Mouse (Mus musculus) midbrain, embryonic 13.5 days (tissue): ENCODE measurements at regions not wholly inside any gene's neighbourhood (a gene's known extent, or its start where the extent isn't known, plus 50 kb on each side); places are given as distances from the start of the nearest gene placed in this dataset.

Experiments
- ATAC-seq: fragments of 200-750 bp; cut with Nextera tagmentation; 2 replicates; pipeline ENCODE4 v1.8.0; 2017; ENCODE audit warnings: mild to moderate bottlenecking, moderate TSS enrichment, moderate library complexity
- H3K27ac ChIP-seq: fragments of 300-500 bp; sonication (generic); 2 replicates; pipeline ENCODE4 v1.5.1; 2015; ENCODE audit warnings: inconsistent platforms, mild to moderate bottlenecking, moderate library complexity
- H3K27me3 ChIP-seq: fragments of 300-500 bp; sonication (generic); 2 replicates; pipeline ENCODE4 v1.6.1; 2015; ENCODE audit warnings: mild to moderate bottlenecking, inconsistent platforms
- H3K36me3 ChIP-seq: fragments of 300-500 bp; sonication (generic); 2 replicates; pipeline ENCODE4 v1.6.1; 2015; ENCODE audit warnings: mild to moderate bottlenecking, inconsistent platforms
- H3K4me1 ChIP-seq: fragments of 300-500 bp; sonication (generic); replicated peaks from 2 replicates; pipeline ENCODE4 v1.6.1; 2015; ENCODE audit warnings: inconsistent platforms
- H3K4me2 ChIP-seq: fragments of 300-500 bp; sonication (generic); replicated peaks from 2 replicates; pipeline ENCODE4 v1.6.1; 2015; ENCODE audit warnings: moderate library complexity, mild to moderate bottlenecking, inconsistent platforms
- H3K4me3 ChIP-seq: fragments of 300-500 bp; sonication (generic); replicated peaks from 2 replicates; pipeline ENCODE4 v1.5.1; 2015; ENCODE audit warnings: mild to moderate bottlenecking, inconsistent platforms
- H3K9ac ChIP-seq: fragments of 300-500 bp; sonication (generic); replicated peaks from 2 replicates; pipeline ENCODE4 v1.6.1; 2015; ENCODE audit warnings: mild to moderate bottlenecking, inconsistent platforms
- H3K9me3 ChIP-seq: fragments of 300-500 bp; sonication (generic); 2 replicates; pipeline ENCODE4 v1.6.1; 2016; ENCODE audit warnings: mild to moderate bottlenecking, inconsistent platforms
- WGBS: fragments of 180-500 bp; shearing (Covaris S2); methylation state at CpG from one replicate; pipeline ENCODE4 v1.1.7; 2015; 5-methylcytosine and 5-hydroxymethylcytosine counted together

DNA sequence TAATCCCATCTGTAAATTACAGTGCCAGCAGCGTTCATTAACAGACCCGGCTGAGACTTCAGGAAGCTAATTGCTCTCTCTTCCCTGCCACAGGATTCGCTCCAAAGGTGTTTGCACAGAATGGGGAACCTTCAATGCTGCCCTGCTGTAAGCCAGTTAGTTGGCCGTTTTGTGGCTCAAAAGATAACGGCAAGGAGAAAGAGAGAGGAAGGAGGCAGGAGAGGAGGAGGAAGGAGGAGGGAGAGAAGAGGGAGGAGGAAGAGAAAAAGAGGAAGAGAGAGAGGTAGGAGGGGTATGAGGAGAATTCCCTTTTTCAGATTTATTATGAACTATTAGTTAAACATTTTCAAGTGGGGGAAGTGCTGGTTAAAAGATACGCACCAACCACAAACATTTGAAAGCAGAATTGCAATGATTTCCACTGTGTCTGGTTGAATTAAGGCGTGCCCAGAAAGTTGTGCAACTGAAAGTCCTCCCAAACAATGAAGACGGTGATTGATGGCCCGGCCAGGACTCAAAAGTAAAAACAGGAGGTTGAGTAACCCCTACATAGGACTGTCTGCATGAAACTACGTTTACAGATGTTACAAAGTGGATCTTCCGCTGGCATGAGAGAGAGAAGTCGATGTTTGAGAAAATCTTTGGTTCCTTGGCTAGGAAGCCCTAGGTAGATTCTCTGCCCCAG lies 273.6 kb downstream of the Mreg start:
- no peaks in the 10 kb centered on the region for H3K36me3 ChIP-seq
- H3K9ac ChIP-seq: no peak overlapping the region
- peaks cover 13% of the 10 kb centered on the region; the same call in 1 of the 2 replicates for H3K4me1 ChIP-seq
- H3K4me2 ChIP-seq: no peak overlapping the region
- no peak overlapping the region for H3K4me3 ChIP-seq
- no peaks in the 10 kb centered on the region for H3K9me3 ChIP-seq
- 80% methylated on average over 12 of the region's 12 CpGs for WGBS
- no peak for ATAC-seq
- H3K27me3 ChIP-seq: no peaks in the 10 kb centered on the region
- no peak overlapping the region for H3K27ac ChIP-seq

DNA sequence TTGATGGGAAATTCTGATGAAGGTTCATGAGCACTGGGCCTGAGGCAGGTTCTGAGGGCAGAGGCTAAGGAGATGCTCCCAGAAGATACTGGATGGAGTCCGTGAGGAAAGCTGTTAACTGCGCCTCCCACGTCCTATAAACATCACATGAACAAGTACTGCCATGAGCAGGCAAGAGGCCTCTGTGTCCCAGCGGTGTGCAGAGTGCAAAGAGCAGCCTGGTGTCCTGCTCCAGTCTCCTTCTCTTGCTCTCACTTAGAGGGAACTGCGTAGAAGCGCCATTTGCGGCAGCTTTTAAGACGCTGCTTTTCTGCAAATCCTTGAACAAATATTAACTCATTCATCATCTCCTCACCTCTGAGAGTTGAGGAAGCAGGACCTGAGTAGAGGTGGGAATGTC lies 274.2 kb downstream of the Mreg start:
- ATAC-seq: no peak
- 73% methylated on average over 8 of the region's 8 CpGs for WGBS
- Histone ChIP-seq H3K27ac (no peak overlapping the region), H3K4me1 (peaks cover 13% of the 10 kb centered on the region; the same call in 1 of the 2 replicates), H3K27me3 (no peaks in the 10 kb centered on the region), H3K9ac (no peak overlapping the region), H3K4me3 (no peak overlapping the region), H3K4me2 (no peak overlapping the region), H3K9me3 (no peaks in the 10 kb centered on the region), H3K36me3 (no peaks in the 10 kb centered on the region)

DNA sequence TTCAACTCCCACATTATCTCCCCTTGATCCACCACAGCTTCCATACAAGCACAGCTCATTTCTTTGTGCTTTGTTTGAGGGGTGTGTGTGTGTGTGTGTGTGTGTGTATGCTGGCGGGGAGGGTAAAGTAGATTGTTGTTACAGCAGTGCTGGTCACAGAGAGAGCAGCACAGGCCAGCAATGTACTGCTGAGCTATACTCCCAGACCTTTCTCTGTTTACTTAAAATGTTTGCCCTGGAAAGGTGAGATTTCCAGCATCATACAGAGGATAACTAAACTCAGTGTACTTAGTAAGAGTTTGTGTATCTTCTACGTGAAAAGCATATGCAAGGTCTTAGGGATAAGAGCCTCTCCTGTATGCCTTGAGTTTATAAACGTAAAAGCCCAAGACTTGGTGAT lies 274.9 kb downstream of the Mreg start:
- H3K9me3 ChIP-seq: no peaks in the 10 kb centered on the region
- no peaks in the 10 kb centered on the region for H3K27me3 ChIP-seq
- no peak for ATAC-seq
- no peak overlapping the region for H3K4me2 ChIP-seq
- no peak overlapping the region for H3K27ac ChIP-seq
- peaks cover 13% of the 10 kb centered on the region; the same call in 1 of the 2 replicates for H3K4me1 ChIP-seq
- H3K36me3 ChIP-seq: no peaks in the 10 kb centered on the region
- no peak overlapping the region for H3K4me3 ChIP-seq
- 80% methylated on average over 3 of the region's 3 CpGs for WGBS
- no peak overlapping the region for H3K9ac ChIP-seq

DNA sequence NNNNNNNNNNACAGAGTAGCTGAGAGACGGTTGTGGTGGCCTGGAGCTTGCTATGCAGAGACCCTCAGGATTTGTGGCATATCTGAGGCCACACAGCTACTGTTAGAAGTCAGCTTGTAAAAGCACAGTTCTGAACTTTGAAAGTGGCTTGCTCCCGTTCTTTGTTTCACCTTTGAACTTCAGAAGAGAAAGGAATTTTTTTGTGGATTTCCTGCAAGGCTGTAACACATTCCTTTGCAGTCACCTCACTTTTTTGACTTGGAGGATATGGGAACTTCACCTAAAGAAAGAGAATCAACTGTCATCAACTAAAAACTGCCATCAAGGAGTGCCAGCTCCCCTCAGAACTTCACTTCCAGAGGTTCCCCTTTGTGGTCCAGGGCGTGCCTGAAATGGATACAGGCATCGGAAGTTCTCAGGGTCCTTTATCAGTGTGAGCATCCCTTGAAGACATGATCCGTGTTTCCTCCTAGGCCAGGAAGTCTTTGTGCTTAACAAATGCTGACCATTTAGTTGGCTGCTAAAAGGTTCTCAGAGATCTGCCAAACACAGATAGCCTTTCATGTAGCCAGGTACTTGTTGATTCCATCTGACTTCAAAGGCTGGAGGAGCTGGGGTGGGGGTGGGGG lies 275.5 kb downstream of the Mreg start:
- Histone ChIP-seq H3K27me3 (no peaks in the 10 kb centered on the region), H3K9me3 (no peaks in the 10 kb centered on the region), H3K4me3 (no peak overlapping the region), H3K4me1 (peaks cover 12% of the 10 kb centered on the region; the same call in 1 of the 2 replicates), H3K4me2 (no peak overlapping the region), H3K27ac (no peak overlapping the region), H3K36me3 (no peaks in the 10 kb centered on the region), H3K9ac (no peak overlapping the region)
- no peak for ATAC-seq
- WGBS: 75% methylated on average over 5 of the region's 5 CpGs

DNA sequence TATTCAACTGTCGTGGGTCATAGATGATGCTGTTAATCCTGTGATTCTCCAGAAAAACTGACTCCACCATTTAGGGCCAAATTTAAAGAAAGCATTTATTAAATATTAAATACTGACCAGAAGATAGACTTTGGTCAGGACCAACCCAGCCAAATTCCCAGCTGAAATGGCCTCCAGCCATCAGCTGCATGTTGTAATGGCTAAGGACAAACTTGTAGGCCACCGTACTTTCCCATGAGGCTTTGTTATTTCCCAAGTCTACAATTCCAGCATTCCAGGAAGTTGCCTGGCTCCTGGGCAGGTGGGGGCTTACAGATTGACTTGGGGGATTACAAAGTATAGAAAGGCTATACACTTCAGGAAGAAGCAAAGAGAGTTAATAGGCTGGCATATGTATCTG lies 272.5 kb upstream of the Fn1 start:
- Histone ChIP-seq H3K9ac (no peak overlapping the region), H3K27me3 (no peaks in the 10 kb centered on the region), H3K27ac (no peak overlapping the region), H3K9me3 (no peaks in the 10 kb centered on the region), H3K4me1 (no peaks in the 10 kb centered on the region), H3K4me3 (no peak overlapping the region), H3K4me2 (no peak overlapping the region), H3K36me3 (no peaks in the 10 kb centered on the region)
- no peak for ATAC-seq
- WGBS: 90% methylated on average over 2 of the region's 2 CpGs

DNA sequence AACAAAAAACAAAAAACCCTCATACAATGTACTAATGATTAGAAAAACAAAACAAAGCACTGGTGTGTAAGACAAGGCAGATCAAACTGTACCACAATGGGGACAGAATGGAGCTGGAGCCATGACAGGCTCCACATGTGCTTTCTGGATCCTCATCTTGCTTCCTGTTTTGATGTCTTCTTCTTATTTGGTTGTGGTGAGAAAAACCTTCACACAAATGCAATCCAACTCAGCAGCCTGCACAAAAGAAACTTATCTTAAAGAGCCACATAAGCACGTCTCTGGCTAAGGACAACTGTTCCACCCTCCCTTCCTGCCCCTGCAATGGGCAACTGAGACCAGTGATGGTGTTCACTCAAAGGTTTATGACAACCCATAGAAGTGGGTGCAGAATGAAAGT lies 271.9 kb upstream of the Fn1 start:
- no peak overlapping the region for H3K4me2 ChIP-seq
- H3K27me3 ChIP-seq: no peaks in the 10 kb centered on the region
- 86% methylated on average over 1 of the region's 1 CpGs for WGBS
- no peak overlapping the region for H3K9ac ChIP-seq
- no peak for ATAC-seq
- no peak overlapping the region for H3K4me3 ChIP-seq
- no peaks in the 10 kb centered on the region for H3K9me3 ChIP-seq
- H3K36me3 ChIP-seq: no peaks in the 10 kb centered on the region
- H3K27ac ChIP-seq: no peak overlapping the region
- no peaks in the 10 kb centered on the region for H3K4me1 ChIP-seq

DNA sequence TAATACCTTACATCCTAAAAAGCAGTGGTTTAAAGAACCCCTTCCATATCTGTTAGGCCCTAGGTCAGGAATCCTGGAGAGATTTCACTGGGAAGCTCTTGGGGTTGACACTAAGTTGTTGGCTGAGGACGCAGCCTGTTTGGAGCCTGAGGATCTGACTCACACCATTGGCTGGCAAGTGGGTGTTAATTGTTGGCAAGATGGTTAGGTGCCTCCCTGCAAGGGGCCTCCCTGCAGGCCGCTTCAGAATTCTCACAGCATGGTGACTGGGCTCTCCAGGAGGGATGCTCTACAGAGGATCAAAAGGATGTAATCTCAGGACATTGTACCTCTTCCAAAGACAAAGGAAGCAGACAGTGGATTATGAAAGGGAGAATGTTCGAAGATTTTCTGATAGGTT lies 270.7 kb upstream of the Fn1 start:
- Histone ChIP-seq H3K4me1 (no peaks in the 10 kb centered on the region), H3K27me3 (no peaks in the 10 kb centered on the region), H3K27ac (no peak overlapping the region), H3K4me3 (no peak overlapping the region), H3K4me2 (no peak overlapping the region), H3K9ac (no peak overlapping the region), H3K36me3 (no peaks in the 10 kb centered on the region), H3K9me3 (no peaks in the 10 kb centered on the region)
- ATAC-seq: no peak
- WGBS: 39% methylated on average over 3 of the region's 3 CpGs

DNA sequence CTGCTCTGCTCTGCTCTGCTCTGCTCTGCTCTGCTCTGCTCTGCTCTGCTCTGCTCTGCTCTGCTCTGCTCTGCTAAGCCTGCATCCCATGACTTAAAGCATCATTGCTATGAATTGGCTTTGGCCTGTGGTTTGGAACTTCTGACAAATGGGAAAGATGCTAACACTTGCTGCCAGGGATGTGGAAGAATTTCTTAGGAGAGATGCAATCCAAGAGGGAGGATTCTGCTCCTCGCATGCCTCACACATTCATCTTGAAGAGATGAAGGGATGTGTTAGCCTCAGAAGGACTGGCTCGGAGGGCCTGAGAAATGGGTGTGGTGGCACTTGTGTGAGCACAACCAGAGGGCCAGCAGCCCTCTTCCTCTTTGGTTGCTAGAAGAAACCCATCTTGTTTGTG lies 268.5 kb upstream of the Fn1 start:
- Histone ChIP-seq H3K4me1 (no peaks in the 10 kb centered on the region), H3K36me3 (no peaks in the 10 kb centered on the region), H3K27ac (no peak overlapping the region), H3K27me3 (no peaks in the 10 kb centered on the region), H3K4me3 (no peak overlapping the region), H3K9ac (no peak overlapping the region), H3K4me2 (no peak overlapping the region), H3K9me3 (no peaks in the 10 kb centered on the region)
- 96% methylated on average over 2 of the region's 2 CpGs for WGBS
- ATAC-seq: no peak

DNA sequence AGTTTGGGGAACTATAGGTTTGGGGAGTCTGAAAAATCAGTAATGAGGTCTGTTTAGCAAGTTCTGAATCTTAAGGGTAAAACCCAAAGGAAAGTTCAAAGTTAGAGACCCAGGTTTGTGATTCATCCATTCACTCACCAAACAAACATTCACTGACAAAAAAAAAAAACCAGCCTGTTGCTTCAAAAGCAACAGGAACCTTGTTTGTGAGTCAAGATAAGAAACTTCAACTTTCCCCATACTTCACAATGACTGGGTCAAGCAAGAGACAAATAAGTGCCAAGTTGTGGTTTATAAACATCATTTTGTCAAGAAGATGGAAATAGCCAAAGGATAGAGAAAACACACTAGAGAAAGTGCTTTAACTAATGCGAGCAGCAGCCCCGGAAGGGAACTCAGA lies 266.9 kb upstream of the Fn1 start:
- Histone ChIP-seq H3K9me3 (no peaks in the 10 kb centered on the region), H3K4me1 (no peaks in the 10 kb centered on the region), H3K27me3 (no peaks in the 10 kb centered on the region), H3K27ac (no peak overlapping the region), H3K9ac (no peak overlapping the region), H3K4me3 (no peak overlapping the region), H3K4me2 (no peak overlapping the region), H3K36me3 (no peaks in the 10 kb centered on the region)
- ATAC-seq: no peak
- WGBS: 87% methylated on average over 2 of the region's 2 CpGs

DNA sequence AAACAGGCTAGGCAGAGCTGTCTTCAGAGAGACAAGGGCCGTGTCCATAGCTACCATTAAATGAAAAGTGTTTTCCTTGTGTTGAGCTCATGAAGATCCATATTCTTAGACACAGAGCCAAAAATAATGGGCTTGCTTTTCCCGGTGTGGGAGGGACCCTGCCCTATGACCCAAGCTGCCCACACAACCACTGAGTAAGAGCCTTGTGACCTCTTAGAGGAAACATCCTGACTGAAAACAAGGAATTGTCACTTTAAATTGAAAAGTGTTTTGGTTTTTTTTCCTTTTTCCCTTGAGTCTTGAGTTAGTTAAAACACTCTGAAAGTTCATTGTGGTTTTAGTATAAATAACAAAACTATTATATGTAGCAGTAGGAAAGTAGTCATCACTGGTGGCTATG lies 264.0 kb upstream of the Fn1 start:
- no peak for ATAC-seq
- no peak overlapping the region for H3K27ac ChIP-seq
- no peaks in the 10 kb centered on the region for H3K9me3 ChIP-seq
- H3K27me3 ChIP-seq: no peaks in the 10 kb centered on the region
- H3K36me3 ChIP-seq: no peaks in the 10 kb centered on the region
- no peak overlapping the region for H3K9ac ChIP-seq
- no peak overlapping the region for H3K4me3 ChIP-seq
- WGBS: 83% methylated on average over 2 of the region's 2 CpGs
- no peak overlapping the region for H3K4me2 ChIP-seq
- H3K4me1 ChIP-seq: 0 out of 2 replicates have a peak, but pooled peaks cover 3% of the 10 kb centered on the region

DNA sequence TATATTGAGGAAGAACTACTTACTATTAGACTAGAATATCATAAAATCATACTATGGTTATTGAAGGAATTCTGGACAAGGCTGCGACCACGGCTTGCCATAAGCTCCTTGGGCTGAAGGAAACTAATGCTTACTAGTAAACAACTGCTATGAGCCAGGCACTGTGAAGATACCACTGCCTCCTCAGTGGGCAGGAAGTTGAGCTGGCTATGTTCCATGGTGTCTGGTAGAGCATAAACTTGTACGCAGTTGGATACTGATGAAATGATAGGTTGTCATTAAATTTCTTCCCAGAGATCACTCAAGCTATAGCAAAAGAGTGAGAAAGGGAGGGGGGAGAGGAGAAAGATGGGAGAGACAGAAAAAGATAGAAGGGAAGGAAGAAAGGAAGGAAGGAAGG lies 261.4 kb upstream of the Fn1 start:
- no peak overlapping the region for H3K4me2 ChIP-seq
- 0 out of 2 replicates have a peak, but pooled peaks cover 3% of the 10 kb centered on the region for H3K4me1 ChIP-seq
- ATAC-seq: no peak
- 96% methylated on average over 3 of the region's 3 CpGs for WGBS
- H3K27me3 ChIP-seq: no peaks in the 10 kb centered on the region
- no peak overlapping the region for H3K9ac ChIP-seq
- H3K4me3 ChIP-seq: no peak overlapping the region
- no peak overlapping the region for H3K27ac ChIP-seq
- no peaks in the 10 kb centered on the region for H3K36me3 ChIP-seq
- no peaks in the 10 kb centered on the region for H3K9me3 ChIP-seq

DNA sequence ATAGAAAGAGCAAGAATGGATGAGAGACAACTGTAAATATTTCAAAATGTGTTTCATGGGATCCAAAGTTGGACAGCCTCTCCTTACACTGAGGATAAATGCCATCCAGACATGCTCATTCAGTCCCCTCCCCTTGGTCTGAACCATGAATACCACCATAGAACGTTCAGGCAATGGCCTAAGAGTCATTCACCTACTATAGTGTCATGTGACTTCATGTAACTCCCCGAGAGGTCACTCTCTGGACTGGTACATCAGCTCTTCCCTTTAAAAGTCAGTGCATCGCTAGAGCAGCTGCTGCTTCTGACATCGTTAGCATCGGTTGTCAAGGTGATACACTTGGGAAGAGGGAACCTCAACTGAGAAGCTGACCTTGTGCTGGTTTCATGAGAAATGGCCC lies 260.2 kb upstream of the Fn1 start:
- WGBS: 74% methylated on average over 5 of the region's 5 CpGs
- H3K4me1 ChIP-seq: 0 out of 2 replicates have a peak, but pooled peaks cover 3% of the 10 kb centered on the region
- H3K9me3 ChIP-seq: no peaks in the 10 kb centered on the region
- H3K27me3 ChIP-seq: no peaks in the 10 kb centered on the region
- peak; percentile 27; the same call in 1 of the 2 replicates for ATAC-seq
- no peak overlapping the region for H3K4me2 ChIP-seq
- H3K36me3 ChIP-seq: no peaks in the 10 kb centered on the region
- no peak overlapping the region for H3K9ac ChIP-seq
- H3K27ac ChIP-seq: no peak overlapping the region
- H3K4me3 ChIP-seq: no peak overlapping the region

DNA sequence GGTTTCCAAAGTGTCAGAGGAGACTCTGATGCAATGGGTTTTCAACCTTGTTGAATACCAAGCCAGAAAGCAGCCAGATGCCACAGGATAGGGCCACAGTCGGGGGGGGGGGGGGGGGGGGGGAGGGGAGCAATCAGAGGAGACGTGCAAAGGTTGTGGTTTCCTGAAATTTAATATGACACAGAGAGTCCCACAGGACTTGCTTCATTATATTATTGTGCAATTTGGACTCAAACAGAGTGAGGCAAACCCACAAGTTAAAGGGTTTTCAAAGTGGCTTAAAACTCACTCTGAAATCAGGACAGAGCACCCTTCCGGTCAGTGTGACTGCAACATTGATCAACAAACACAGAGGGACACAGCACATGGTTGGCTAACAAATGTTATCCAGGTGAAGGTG lies 259.4 kb upstream of the Fn1 start:
- H3K9ac ChIP-seq: no peak overlapping the region
- no peaks in the 10 kb centered on the region for H3K9me3 ChIP-seq
- H3K4me1 ChIP-seq: 0 out of 2 replicates have a peak, but pooled peaks cover 3% of the 10 kb centered on the region
- WGBS: 43% methylated on average over 2 of the region's 3 CpGs
- no peak for ATAC-seq
- H3K27me3 ChIP-seq: no peaks in the 10 kb centered on the region
- no peak overlapping the region for H3K27ac ChIP-seq
- H3K4me3 ChIP-seq: no peak overlapping the region
- no peaks in the 10 kb centered on the region for H3K36me3 ChIP-seq
- H3K4me2 ChIP-seq: no peak overlapping the region
